Mouse (Mus musculus): ENCODE data around the gene Ak2. TPM values are rescaled to one million over a fixed set of nuclear protein-coding genes. Genes with fewer than 3 reads are reported as not detected.

Gene Ak2
- polyA plus RNA-seq, 1 experiment from 2014 or later: 224 TPM

DNA sequence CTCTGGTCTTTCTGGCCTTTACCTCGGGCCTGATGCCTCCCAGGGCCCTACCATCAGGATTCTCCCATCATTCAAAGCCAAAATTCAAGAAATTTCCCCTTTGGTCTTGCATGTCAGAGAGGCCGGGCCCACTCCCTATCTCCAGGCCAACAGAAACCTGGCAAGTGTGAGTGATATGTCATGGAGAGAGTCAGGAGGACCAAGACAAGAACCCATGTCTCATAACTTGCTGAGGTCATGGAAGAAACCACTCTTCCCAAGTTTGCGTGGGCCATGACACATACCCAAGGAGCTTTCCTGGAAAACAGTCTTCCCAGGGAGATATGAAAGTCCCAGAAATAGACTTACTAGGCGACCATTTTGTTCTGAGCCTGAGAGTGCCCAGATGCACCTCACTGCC, 30.1 kb downstream of the Ak2 start:
- Histone ChIP-seq H3K36me3 (replicated peaks) (no peaks in the 10 kb centered on the region), H3K4me1 (0 out of 2 replicates have a peak, but pooled peaks cover 4% of the 10 kb centered on the region), H3K27ac (replicated peaks) (no peak overlapping the region), H3K27me3 (replicated peaks; ENCODE audit: low read depth, poor library complexity, severe bottlenecking) (no peaks in the 10 kb centered on the region), H3K4me3 (no peak overlapping the region), H3K9me3 (no peaks in the 10 kb centered on the region)
- WGBS: 81% methylated on average over 4 of the region's 4 CpGs
- DNase-seq (ENCODE audit: low spot score): no peak

DNA sequence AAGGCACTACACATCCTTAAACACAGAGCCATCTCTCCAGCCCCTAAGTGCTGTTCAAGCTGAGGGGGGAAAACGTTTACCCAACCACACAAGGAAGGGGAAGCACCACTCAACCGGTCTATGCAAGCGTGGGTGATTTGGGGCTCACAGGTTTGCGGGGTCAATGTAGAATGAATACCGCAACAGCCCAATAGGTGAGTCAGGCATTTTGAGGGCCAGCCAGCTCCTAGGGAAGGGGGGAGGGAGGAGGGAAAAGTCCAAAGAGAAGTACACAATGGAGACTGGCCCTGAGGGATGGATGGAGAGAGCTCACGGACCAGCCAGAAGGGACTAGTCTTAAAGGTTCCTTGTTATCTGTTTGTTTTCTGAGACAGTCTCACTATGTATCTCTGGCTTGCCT, 32.1 kb downstream of the Ak2 start:
- Histone ChIP-seq H3K36me3 (replicated peaks) (no peaks in the 10 kb centered on the region), H3K9me3 (no peaks in the 10 kb centered on the region), H3K27ac (replicated peaks) (no peak overlapping the region; the same call in 1 of the 2 replicates), H3K4me3 (no peak overlapping the region), H3K4me1 (no peaks in the 10 kb centered on the region), H3K27me3 (replicated peaks; ENCODE audit: low read depth, poor library complexity, severe bottlenecking) (no peaks in the 10 kb centered on the region)
- WGBS: 81% methylated on average over 6 of the region's 6 CpGs
- no peak for DNase-seq (ENCODE audit: low spot score)

DNA sequence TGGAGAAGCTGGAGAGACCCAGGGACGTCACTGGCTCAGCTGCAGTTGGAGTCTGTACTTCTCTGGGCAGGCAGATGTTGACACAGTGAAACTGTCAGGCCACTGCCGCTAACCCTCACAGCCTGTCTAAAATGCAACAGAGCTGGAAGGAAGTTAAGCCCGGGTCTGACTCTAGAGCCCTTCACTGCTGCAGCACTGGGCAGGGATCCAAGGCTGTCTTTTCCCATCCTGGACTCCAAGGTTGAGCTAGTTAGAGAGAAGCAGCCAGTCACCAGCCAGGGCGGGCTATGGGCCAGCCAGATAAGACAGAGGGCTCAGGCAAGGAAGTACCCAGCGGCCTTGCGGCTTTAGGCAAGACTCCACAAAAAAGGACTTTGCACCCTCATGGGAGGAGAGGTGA, 33.0 kb downstream of the Ak2 start:
- WGBS: 79% methylated on average over 6 of the region's 6 CpGs
- Histone ChIP-seq H3K27me3 (replicated peaks; ENCODE audit: low read depth, poor library complexity, severe bottlenecking) (no peaks in the 10 kb centered on the region), H3K4me3 (no peak overlapping the region), H3K36me3 (replicated peaks) (no peaks in the 10 kb centered on the region), H3K4me1 (no peaks in the 10 kb centered on the region), H3K27ac (replicated peaks) (no peak overlapping the region), H3K9me3 (no peaks in the 10 kb centered on the region)
- DNase-seq (ENCODE audit: low spot score): no peak

DNA sequence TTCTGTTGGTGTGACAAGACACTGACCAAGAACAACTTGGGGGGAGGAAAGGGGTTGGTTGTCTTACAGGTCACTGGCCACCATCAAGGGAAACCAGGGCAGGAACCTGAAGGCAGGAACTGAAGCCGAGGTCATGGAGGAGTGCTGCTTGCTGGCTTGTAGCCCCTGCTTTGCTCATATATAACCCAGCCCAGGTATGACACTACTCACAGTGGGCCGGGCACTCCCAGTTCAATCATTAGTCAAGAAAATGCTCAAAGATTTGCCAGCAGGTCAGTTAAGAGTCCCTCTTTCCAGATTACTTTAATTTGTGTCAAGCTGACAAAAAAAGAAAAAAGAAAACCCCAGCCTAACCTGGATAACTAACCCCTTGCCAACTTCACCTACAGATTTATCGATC, 33.9 kb downstream of the Ak2 start:
- WGBS: 96% methylated on average over 3 of the region's 3 CpGs
- Histone ChIP-seq H3K4me1 (no peaks in the 10 kb centered on the region), H3K27me3 (replicated peaks; ENCODE audit: low read depth, poor library complexity, severe bottlenecking) (no peaks in the 10 kb centered on the region)

DNA sequence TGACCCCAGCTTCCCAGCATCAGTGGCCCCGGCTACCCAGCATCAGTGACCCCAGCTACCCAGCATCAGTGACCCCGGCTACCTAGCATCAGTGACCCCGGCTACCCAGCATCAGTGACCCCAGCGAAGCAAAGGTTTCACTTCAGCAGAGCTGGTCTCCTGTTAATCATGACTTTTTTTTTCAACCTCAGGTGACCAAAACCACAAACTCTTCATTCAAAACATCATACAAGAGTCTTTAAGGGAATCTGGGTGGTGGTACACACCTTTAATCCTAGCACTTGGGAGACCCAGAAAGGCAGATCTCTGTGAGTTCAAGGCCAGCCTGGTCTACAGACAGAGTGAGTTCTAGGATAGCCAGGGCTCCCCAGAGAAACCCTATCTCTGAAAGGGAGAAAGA, 39.0 kb downstream of the Ak2 start:
- no peak for DNase-seq (ENCODE audit: low spot score)
- Histone ChIP-seq H3K4me3 (no peak overlapping the region), H3K27ac (replicated peaks) (no peak overlapping the region), H3K36me3 (replicated peaks) (no peaks in the 10 kb centered on the region), H3K4me1 (peaks cover 26% of the 10 kb centered on the region), H3K9me3 (no peaks in the 10 kb centered on the region), H3K27me3 (replicated peaks; ENCODE audit: low read depth, poor library complexity, severe bottlenecking) (0 out of 2 replicates have a peak, but pooled peaks cover 18% of the 10 kb centered on the region)
- 84% methylated on average over 4 of the region's 4 CpGs for WGBS

More for the DNA sequence above, 33.9 kb downstream of the Ak2 start:
- Histone ChIP-seq H3K4me3 (no peak overlapping the region), H3K9me3 (no peaks in the 10 kb centered on the region), H3K36me3 (replicated peaks) (no peaks in the 10 kb centered on the region), H3K27ac (replicated peaks) (no peak overlapping the region)
- DNase-seq (ENCODE audit: low spot score): no peak

DNA sequence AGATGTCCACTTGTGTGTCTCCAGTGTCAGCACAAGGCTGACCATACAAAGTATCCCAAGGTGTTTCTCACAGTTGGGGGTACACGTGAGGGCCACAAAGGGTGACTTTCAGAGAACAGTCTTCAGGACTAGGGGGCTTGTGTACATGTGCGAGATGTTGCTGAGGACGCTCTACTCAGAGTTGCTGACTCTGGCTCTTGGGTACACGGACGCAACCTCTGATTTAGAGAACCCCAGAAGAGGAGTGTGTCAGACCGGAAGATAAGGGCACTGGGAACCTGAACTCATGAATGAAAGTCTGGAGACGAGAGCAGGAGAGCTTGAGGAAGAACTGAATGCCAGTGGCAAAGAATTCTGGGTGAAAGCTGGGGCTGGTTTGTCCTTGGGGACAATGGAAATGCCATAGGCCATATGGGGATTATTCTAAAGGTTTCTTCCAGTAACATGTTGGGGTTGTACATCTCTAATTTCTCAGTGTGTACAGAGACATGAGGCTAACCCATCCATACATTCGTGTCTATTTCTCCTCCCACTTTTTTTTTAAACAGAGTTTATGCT, 39.7 kb downstream of the Ak2 start:
- Histone ChIP-seq H3K9me3 (no peaks in the 10 kb centered on the region), H3K27me3 (replicated peaks; ENCODE audit: low read depth, poor library complexity, severe bottlenecking) (0 out of 2 replicates have a peak, but pooled peaks cover 18% of the 10 kb centered on the region), H3K27ac (replicated peaks) (no peak overlapping the region), H3K36me3 (replicated peaks) (no peaks in the 10 kb centered on the region), H3K4me3 (no peak overlapping the region), H3K4me1 (peaks cover 26% of the 10 kb centered on the region)
- no peak for DNase-seq (ENCODE audit: low spot score)
- 85% methylated on average over 8 of the region's 8 CpGs for WGBS

DNA sequence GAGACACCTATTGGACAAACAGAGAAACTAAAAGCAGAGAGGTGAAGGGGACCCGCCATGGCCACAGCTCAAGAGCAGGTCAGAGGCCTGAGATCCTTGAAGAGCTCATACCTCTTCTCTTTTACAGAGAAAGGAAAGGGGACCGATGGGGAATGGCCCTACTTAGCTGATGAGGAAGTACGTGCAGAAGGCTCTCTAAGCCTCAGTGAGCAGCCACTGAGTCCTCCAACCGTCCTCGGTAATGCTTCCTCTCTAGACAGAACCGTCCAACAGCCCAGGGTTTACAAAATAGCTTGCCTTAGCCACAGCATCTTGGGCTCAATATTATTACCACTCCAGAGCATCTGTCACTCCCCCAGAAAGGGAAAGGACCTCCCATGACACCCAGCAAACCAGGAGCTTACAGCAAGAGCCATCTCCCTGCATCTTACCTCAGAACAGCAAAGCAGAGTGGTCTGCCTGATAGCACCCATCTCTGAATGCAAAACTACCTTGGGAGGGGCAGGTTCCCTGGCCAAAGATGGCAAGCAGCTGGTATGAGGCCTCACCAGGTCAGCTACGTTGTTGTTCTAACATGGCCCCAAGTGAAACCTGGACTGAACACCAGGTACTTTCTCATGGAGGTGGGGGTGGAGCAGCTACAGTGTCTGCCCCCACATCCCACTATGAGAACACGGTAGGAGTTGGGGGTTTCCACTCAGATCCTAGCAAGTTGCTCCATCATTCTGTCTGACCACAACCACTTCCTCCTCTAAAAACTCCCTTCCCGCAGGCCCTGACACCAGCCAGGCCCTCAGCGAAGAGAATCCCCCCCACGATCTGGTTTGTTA, 40.6 kb downstream of the Ak2 start:
- Histone ChIP-seq H3K4me1 (peaks cover 26% of the 10 kb centered on the region), H3K27ac (replicated peaks) (peak overlapping the region; percentile 19; the same call in 1 of the 2 replicates), H3K9me3 (no peaks in the 10 kb centered on the region), H3K27me3 (replicated peaks; ENCODE audit: low read depth, poor library complexity, severe bottlenecking) (0 out of 2 replicates have a peak, but pooled peaks cover 18% of the 10 kb centered on the region), H3K36me3 (replicated peaks) (no peaks in the 10 kb centered on the region), H3K4me3 (no peak overlapping the region)
- WGBS: 79% methylated on average over 11 of the region's 11 CpGs
- no peak for DNase-seq (ENCODE audit: low spot score)

DNA sequence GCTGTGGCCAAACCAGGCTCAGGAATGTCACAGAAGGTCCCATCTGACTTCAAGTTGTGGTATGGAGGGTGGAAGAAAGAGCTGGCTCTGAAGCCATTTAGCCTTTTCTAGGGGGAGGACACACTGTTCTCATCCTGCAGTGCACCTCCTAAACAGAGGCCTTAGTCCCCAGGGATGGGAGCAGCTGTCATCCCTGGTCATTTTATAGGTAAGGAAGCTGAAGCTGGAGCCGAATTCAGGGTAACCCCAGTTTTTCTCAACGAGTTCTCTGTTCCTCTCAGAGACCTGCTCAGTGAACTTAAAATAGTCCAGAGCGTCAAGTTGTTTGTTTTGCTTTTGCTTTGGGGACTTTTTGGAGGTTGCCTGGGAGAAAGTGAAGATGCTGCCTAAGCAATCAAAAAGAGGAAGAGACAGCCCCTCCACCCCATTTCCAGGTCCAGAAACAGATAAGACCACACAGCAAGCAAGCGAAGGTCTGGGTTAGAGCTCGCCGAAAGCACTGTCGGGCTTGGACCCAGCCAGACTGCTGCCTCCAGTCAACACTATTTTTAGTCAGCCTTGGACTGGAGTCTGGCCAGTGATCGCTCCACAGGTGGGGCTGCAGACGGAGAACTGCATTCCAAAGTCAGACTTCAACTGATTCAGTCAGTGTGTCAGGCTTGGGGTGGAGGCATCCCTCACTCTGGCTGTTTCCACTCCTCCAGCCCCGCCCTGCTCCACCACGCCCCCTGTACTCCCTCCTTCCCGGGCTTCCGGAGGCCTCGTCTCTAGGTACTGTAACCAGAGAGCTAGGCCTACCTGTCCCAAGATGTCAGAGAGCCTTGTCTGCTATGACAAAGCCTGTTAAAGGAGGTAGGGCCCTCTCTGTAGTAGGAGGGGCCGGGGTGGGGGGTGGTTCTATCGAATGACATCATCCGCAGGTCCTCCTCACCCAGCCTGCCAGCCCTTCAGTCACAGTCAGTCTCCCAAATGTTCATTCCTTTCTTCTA, 41.5 kb downstream of the Ak2 start:
- Histone ChIP-seq H3K36me3 (replicated peaks) (no peaks in the 10 kb centered on the region), H3K9me3 (no peaks in the 10 kb centered on the region), H3K27me3 (replicated peaks; ENCODE audit: low read depth, poor library complexity, severe bottlenecking) (0 out of 2 replicates have a peak, but pooled peaks cover 18% of the 10 kb centered on the region), H3K27ac (replicated peaks) (peak overlapping the region; percentile 19; the same call in 1 of the 2 replicates), H3K4me1 (peaks cover 26% of the 10 kb centered on the region), H3K4me3 (peak overlapping the region; percentile 31; the same call in 1 of the 2 replicates)
- WGBS: 27% methylated on average over 17 of the region's 17 CpGs
- DNase-seq (ENCODE audit: low spot score): peak; percentile 72

DNA sequence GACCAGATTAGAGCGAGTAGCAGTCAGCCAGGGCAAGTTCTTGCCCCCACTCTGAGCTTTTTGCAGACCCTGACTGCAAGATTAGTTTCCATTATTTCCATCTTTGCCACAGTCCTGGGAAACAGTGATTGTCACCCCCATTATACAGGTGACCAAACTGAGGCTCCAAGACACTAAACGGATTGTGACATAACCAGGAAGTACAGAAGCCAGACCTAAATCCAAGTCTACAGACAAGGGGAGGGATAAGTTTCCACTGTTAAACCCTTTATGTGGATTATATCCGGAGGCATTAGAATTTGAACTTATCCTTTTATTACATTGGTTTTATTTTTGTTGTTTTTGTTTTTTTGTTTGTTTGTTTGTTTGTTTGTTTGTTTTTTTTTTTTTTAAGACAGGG, 42.5 kb downstream of the Ak2 start:
- H3K27ac ChIP-seq (replicated peaks): no peak overlapping the region
- 0 out of 2 replicates have a peak, but pooled peaks cover 18% of the 10 kb centered on the region for H3K27me3 ChIP-seq (replicated peaks; ENCODE audit: low read depth, poor library complexity, severe bottlenecking)
- H3K36me3 ChIP-seq (replicated peaks): no peaks in the 10 kb centered on the region
- H3K9me3 ChIP-seq: no peaks in the 10 kb centered on the region
- WGBS: 92% methylated on average over 3 of the region's 3 CpGs
- peaks cover 26% of the 10 kb centered on the region for H3K4me1 ChIP-seq
- DNase-seq (ENCODE audit: low spot score): no peak
- no peak overlapping the region for H3K4me3 ChIP-seq

DNA sequence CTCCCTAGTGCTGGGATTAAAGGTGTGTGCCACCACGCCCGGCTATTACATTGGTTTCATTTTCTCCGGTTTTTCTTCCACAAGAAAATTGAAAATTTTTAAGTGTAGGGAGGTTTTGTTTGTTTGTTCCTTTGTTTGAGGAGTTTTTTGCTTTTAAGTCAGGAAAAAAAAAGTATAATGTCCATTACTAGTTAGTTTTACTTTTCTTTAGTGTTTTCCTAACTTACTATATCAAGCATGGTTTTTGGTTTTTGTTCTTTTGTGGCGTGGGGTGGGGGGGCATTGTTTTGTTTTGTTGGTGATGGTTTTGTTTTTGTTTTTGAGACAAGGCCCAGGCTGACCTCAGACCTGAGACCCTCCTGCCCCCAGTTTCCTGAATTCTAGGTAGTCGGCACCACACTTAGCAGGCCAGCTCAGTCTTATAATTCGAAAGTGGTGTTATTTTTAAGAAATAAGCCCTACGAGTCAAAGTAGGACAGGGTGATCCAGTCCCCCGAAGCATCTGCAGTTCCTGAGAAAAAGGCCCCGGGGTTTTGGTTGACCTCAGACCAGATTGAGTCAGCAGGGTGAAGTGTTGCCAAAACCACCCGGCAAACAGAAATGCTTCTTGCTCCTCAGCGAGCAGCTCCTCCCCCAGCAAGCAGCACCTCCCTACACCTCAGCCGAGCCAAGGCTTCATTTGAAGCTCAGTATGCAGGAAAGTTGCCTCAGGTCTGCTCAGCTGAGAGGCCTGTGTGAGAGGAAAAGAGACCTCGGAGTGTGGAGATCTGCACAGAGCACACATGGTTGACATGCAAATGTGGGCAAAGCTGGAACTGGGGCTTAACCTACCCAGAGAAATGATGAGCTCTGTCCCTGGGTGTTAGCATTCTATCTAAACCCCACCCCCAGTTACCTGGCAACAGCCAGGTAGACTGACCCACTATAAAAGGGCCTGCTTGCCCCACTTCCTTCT, 43.2 kb downstream of the Ak2 start:
- Histone ChIP-seq H3K27ac (replicated peaks) (0 out of 2 replicates have a peak overlapping the region, but pooled peaks have one; percentile 30), H3K27me3 (replicated peaks; ENCODE audit: low read depth, poor library complexity, severe bottlenecking) (0 out of 2 replicates have a peak, but pooled peaks cover 18% of the 10 kb centered on the region), H3K9me3 (no peaks in the 10 kb centered on the region), H3K4me1 (peaks cover 26% of the 10 kb centered on the region), H3K36me3 (replicated peaks) (no peaks in the 10 kb centered on the region), H3K4me3 (no peak overlapping the region)
- peak; percentile 22 for DNase-seq (ENCODE audit: low spot score)
- WGBS: 44% methylated on average over 13 of the region's 13 CpGs

DNA sequence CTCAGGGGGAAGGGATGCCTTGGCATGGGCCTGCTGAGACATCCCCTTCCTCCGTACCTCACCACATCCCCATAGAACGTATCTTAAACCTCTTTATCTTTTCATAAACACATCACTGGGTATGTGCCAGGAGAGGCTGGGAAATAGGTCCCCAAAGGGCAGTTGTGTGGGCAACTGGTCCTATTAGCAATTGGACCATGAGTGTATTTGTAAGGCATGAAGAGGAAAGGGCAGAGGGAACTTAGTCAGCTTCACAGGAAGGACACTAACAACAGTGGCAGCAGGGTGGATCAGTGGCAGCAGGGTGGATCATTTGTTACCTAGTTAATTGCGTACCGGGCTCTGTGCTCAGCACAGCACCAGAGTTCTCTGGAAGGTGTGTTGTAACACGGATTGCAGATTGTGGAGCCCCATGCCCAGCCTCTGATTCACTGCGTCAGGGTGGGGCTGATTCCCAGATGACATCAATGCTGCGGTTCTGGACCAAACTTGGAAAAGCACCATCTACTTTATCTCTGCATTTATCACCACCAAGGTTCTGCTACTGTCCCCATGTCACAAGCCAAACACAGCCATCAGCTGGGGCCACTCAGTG, 44.2 kb downstream of the Ak2 start:
- no peaks in the 10 kb centered on the region for H3K36me3 ChIP-seq (replicated peaks)
- peaks cover 28% of the 10 kb centered on the region for H3K4me1 ChIP-seq
- no peak for DNase-seq (ENCODE audit: low spot score)
- H3K4me3 ChIP-seq: no peak overlapping the region
- H3K27me3 ChIP-seq (replicated peaks; ENCODE audit: low read depth, poor library complexity, severe bottlenecking): 0 out of 2 replicates have a peak, but pooled peaks cover 18% of the 10 kb centered on the region
- H3K27ac ChIP-seq (replicated peaks): no peak overlapping the region
- 73% methylated on average over 7 of the region's 7 CpGs for WGBS
- H3K9me3 ChIP-seq: no peaks in the 10 kb centered on the region

Measured in embryonic facial prominence, embryonic 10.5 days (tissue).